Mouse (Mus musculus) embryo, embryonic 10.5 days (tissue): ENCODE measurements around the gene Rreb1.

Experiments used
- DNase-seq: peaks from one replicate; pipeline ENCODE4 v3.0.0-alpha.2; 2015; ENCODE audit warnings: low spot score

Rreb1 gene

DNA sequence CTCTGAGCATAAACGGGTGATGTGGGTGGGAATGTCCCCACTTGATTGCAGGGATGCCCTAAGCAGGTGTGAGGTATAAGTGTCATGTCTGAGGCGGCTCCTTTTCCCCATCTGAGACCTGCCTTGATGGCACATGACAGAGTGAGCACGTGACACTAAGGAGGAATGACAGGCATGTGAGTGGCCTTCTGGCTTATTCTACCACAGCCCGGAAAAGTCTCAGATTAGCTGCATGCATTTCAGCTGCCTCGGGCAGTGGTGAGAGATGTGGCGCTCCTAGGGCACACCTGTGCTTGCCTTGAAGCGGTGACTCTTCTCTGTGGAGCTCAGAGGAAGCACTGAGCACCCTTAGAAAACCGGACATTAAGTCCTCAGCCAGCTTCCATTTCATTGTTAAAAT is 167.2 kb downstream of the Rreb1 start:
- no peak for DNase-seq

DNA sequence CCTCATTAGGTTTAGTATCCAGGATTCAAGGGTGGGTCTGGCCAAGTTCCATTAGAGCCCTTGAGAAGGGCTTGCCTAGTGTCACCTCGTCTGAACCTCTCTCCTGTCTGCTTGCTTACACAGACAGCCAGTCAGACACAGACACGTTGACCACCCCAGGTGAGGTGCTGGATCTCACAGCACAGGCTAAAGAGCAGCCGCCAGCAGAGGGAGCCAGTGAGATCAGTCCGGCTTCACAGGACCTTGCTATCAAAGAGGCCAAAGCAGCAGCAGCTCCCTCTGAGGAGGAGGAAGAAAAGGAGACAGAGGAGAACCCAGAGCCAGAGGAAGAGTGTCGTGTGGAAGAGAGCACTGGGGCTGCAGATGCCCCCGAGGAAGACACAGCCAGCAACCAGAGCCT is 168.5 kb downstream of the Rreb1 start:
- peak; percentile 86 for DNase-seq

DNA sequence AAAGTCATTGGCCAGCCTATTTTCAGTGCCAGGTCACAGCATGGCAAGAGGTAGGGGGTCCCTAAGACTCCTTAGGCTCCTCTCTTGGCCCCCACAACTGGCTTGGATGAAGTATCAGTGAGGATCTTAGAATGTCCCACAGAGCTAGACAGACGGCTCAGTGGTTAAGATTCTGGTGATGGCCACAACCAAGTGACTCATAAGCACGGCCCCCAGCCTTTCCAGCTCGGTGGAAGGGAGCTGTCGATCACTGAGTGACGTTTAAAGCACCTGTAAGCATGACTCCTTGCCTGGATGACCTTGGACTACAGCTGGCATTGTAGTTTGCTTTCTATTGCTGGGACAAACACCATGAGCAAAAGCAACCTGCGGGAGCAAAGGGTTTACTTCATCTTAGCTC is 174.8 kb downstream of the Rreb1 start:
- no peak for DNase-seq

DNA sequence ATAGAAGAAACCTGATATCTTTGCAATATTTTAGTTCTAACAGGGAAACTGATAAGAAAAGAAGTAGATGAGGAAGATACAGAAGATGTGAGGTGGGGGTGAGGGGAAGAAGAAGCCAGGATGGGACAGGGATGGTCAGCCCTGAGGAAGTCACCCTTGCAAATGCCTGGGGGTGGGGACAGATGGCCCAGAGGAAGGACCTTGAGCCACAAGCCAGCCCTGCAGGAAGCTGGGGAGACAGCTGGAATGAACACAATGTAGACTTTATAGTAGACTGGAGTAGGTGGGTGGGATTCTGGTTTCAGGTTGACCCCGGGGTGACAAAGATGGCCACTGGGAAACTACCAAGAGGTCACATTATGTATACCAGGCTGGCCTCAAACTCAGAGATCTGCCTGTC is 176.1 kb downstream of the Rreb1 start:
- DNase-seq, result no peak

DNA sequence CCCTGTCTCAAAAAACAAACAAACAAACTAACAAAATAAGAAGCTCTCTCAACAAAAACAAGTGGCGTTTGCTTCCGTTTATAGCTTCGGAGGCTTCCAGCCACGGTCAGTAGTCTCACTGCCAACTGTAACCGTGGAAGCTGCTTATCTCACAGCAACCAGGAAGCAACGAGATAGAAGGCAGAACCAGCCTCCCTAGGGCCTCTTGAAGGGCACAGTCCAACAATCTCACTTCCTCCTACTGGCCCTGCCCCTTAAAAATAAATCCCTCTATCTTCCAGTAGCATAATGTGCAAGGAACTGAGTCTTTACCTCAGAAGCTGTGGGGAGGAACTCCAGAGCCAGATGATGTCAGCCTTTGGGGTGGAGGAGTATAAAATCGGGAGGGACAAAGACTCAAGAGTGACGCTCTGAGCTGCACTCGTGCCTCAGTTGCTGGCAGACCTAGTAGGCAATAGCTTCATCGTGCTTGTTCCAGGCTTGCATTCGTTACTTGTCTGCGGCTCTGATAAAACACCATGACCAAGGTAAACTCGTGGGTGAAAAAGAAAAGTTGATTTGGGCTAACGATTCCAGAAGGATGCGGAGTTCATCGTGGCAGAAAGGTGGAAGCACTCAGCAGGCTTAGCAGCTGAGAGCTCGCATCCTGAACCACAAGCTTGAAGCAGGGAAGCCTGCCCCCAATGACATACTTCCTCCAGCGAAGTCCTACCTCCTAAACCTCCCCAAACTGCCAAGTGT is 180.5 kb downstream of the Rreb1 start:
- no peak for DNase-seq

DNA sequence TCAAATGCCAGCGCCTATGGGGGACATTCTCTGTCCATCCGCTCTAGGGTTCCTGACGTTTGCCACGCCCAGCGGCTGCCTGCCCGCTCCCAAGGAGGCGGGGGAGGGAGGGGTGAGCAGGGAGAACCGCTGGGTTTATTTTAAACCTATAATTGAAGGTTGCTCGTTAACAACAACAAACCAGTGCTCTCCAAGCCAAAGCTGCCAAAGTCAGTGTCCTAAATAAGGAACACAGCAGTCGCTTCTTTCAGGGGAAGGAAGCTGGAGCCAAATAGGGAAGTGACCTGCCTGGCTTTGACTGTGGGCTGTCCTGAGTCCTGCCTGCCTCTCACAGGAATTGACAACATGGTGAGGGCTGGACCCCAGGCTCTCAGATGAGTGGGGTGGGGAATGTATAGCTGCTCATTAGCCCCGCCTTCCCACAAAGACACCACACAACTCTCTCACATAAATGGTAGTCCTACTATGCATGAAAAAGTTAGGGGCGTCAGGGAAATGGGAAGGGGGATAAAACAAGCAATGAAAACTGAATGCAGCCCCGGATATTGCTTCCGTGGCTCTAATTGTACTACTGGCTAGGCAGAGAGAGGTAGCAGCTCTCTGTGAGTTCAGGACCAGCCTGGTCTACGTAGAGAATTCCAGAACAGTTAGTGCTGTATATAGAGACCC is 181.2 kb downstream of the Rreb1 start:
- no peak for DNase-seq

DNA sequence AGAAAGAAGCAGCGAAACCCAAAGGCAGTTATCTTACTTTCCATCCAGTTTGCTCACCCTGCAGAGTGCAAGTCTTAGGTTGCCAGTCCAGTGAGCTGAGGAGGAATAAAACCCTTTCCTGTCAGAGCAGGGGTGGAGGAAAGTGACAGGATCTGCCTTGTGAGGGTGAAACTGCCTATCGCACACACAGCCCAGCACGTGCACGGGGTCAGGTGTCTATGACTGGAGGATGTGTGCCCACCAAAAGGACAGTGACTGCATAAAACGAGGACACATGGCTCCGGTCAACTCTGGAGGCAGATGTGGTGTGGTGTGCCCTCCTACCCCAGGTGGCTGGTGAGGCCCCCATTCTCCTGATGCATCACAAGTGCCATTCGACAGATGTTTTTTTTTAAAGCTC is 181.7 kb downstream of the Rreb1 start:
- no peak for DNase-seq

DNA sequence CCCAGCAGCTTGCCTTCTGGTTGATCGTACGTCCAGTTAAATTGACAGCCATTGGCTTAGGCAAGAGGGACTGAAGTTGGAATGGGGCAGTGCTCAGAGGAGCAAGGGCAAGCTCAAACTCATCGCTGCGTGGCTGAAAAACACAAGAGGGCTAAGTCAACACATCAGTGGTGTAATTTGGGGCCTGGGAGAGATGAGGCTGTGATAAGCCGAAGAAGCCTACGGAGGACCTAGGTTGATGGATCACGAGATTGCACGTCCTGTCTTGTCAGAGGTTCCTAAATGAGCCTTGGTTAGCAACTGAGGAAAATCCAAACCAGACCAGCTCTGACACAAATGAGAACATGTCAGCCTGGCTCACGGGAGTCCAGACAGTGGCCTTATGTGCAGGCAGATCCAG is 184.3 kb downstream of the Rreb1 start:
- no peak for DNase-seq

DNA sequence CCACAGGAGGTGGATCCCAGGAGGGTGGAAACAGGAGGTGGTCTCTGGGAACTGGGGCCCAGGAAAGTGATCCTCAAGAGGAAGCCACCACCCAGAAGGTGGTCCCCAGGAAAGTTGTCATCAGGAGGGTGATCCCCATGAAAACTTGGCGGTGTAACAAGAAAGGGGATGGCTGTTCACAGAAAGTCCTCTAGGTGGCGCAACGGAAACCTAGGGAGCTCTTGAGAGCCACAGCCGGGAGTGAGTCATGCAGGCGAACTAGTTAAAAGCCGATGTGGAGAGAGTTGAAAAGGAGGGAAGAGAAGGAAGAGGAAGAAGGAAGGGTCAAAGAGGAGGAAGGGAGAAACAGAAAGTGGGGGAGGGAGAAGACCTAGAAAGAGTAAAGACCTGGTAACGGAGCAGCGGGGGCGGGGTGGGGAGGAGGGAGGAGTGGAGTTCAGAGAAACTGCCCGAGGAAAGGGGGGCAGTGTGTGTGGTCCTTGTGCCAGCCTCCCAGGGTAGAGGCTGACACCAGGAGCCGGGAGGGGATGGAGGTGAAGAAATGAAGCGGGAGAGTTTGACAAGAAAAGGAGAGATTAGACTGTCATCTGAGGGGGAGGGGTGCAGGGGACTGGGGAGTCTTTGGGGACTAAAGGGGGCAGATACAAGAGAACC is 185.3 kb downstream of the Rreb1 start:
- peak; percentile 96 for DNase-seq

DNA sequence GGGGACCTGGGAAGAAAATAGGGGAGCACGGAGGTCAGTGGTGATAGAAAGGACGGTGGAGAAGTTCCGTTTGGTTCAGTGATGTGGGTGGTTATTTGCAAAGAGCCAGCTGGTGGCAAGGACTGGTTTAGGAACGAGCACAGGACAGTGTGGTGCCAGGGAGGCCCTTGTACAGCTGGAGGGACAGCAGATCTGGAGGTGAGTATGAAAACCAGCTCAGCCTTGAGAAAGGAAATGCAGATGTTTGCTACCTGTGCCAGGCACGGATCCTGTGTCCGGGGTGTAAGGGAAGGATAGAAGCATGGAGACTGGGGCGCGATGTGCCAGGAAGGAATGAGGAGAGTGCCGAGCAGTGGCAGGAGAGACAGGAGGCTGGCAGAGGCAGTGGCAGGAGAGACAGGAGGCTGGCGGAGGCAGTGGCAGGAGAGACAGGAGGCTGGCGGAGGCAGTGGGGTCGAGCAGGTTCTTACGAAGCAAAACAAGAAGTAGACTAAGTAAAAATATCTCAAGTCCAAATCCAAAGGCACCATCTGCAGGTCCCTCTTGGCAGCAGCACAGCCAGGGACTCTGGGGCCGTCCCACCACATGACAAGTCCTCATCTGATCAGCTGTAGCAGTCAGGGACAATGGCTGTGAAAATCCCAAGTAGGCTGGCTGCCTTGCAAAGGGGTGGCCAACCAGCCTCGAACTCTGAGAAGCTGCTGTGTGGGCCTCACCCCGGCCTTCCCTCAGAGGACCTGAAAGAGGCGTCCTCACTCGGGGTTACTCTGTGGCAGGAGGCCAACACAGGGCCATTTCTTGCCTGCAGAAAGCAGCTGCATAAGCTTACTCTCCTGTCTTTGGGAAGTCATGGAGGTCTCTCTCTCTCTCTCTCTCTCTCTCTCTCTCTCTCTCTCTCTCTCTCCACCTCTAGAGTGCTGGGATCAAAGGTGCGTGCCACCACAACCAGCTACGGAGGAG is 186.2 kb downstream of the Rreb1 start:
- DNase-seq, result no peak

DNA sequence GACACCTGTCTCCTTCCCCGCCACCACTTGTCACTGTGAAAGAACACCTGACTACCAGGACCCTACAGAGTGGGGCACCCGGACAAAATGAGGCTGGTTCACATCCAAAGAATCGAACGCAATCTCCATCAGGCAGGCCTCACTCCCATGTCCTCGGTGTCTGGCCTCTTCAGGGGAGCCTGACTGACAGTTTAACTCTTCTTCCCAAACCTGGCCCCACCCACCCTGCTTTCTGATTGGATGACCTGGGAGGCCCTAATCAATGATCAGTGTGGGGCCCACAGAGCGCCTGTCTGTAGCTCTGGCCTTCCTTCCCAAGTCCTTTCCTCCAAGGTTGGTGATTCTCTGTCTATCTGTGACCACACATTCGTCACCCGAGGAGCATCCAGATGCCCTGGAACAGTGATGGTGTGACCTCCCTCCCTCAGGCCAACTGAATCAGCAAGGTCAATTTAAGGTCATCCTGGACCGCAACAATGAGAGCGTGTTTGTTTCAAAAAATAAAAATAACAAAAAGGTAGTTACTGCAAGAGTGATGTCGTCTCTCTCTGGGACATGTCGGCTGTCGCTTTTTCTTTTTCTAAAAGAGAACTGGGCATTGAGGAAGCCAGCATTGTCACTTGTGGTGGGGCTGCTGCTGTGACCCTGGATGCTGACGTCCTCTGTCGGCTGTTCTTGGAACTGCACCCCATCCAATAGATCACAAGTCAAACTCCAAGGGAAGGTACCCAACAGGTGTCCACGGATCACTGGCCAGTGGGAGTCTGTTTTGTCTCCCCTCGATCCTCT is 187.1 kb downstream of the Rreb1 start:
- peak; percentile 73 for DNase-seq

DNA sequence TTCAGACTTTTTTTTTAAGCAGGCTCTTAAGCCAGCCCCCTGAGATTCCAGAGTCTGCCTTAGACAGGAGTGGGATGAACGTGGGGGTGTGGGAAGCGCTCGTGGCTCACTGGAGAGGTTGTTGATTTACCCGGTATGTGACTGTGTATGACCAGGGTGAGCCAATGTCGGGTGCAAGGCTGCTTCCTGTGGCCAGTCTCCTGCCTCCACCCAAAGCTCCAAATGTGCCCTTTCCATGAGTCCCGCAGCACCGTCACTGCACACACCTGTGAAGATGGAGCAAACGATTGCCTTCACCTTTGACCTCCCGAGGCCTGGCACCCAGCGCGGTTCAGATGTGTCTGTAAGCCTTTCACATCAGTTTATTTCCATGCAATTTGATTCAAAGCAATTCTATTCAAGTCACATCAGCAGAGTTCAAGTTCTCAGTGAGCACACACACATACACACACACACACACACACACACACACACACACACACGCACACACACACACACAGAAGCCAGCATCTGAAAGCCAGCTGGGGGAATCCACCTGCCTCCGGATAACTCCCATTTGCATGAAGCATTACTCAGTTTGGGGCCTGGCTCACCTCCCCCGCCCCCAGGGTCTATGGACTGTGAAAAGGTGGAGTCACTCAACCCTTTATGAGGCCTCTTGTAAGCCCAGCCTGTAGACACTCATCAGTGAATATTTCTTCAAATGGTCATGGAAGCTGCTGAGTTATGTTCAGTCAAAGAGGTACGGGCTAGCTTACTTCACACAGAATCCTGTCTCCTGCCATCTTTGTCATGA is 188.3 kb downstream of the Rreb1 start:
- peak; percentile 23 for DNase-seq

DNA sequence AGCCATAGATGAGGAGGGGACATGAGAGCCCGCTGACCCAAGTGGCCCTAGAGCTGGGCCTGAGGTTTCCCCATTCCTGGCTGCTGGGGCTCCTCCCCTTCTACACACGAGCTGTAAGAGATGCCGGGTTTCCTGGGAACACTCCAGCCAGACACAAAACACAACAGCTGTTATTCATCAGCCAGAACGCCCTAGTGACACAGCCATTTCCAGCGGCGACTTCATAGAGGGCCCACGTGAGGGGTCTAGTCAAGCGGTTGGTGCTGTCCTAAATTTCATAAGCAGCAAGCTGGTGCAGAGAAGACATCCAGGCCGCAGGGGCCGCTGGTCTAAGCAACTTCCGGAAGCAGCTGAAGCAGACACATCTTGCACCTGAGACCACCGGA is 188.8 kb downstream of the Rreb1 start:
- DNase-seq, result peak; percentile 70

DNA sequence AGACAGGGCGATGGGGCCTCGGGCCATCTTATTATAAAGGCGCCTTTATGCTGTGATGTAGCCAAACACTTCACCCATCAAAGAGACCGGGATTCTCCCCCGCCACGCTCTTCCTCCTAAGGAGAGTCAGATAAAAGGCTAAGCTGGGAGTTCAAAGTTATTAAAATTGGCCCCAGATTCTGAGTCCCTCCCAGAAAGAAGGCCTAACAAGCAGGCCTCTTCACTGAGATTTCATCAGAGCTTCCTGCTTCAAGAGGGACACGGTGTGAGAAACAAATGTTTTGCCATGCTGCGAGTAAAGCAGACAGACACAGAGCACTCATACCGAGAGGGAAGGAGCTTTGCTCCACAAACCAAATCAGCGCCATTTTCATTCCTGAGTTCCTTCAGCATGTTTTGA is 189.4 kb downstream of the Rreb1 start:
- peak; percentile 32 for DNase-seq

DNA sequence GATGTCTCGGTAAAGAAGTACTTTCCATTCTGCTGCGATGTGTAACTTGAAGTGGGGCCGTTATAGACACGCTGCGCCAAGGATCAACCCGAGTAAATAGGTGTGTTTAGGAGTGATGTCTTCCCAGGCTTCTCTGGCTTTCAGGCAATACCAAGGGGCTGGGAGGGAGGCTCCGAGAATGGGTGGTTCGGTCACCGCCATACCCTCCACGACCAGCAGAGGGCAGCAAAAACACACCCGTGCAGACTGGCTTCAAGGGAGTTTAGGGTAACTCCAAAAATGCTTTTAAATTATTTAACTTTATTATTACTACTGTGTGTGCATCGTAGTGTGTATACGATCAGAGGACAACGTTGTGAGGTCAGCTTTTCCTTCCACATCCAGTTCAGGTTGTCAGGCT is 191.1 kb downstream of the Rreb1 start:
- DNase-seq, result peak; percentile 89

DNA sequence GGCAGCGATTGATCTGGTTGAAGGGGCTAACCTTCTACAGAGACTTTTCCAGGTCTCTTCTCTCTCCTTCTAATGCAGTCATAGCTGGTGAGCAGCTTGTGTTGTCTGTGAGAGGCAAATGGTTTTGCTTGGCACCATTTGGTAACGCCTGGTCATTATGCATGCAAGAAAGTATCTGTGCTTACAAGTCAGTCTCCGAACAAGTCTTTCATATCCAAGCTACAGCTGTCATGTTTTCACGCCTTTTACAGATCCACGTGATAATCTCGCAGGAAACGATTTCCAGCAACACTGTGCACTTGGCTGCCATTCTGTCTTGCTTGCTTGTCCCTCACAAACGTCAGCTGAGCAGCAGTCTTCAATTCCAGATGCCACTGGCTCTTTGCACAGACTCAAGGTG is 191.8 kb downstream of the Rreb1 start:
- no peak for DNase-seq

DNA sequence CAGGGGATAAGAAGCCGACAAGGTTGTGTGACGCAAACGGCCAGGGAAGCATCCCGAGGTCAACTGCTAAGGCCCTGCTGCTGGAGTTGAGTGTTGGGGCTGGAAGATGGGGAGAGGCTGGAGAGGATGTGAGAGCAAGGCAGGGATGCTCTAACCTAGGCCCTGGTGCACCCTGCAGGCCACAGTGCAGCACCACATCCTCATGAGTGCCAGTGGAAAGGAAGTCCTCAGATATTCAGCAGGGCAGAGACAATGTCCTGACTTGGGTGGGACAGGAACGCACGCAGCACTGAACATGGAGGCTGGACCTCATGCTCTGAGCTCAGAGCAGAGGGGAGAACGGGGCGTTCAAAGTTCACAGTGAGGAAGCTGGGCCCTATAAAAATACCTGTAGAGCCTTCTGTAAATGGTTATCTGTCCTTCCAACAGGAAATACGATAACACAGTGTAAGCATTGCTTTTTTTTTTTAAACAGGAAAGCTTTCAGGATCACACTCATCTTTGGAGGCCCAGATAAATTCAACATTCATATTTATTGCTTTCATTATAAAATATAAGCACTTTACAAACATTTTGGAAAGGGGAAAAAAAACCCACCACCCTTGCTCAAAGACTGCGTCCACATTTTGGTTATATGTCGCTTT is 192.8 kb downstream of the Rreb1 start:
- DNase-seq, result no peak

DNA sequence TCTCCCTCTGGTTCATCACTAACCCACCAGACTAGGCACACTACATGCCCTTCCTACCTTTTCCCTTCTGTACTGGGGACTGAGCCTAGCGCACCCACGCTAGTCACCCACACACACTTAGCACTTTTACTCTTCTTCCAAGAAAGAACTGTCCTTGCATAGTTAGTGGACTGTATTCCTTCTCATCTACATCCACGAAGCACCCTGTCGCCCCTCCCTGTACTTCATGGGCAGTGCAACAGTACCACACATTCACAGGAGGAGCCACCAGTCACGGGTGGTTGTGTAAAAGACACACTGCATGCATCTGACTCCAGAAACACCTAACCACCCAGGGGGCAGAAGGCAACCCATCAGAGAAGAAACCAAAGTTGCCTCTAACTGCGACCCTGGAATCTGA is 195.8 kb downstream of the Rreb1 start:
- DNase-seq, result no peak

DNA sequence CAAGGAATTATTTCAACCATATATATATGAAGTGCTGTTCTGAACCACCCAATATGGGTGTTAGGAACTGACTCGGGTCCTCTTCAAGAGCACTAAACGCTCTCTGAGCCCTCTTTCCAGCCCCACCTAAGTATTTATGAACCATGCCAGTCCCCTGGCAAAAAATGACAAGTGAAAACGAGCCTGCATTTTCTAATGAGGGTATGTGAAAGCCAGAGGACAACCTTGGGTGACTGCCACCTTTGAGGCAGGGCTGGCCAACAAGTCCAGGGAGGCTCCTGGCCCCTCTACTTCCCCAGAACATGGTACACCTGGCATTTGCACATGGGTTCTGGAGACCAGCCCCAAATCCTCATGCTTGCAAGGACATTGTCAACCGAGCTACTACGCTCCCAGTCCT is 196.5 kb downstream of the Rreb1 start:
- DNase-seq, result no peak

DNA sequence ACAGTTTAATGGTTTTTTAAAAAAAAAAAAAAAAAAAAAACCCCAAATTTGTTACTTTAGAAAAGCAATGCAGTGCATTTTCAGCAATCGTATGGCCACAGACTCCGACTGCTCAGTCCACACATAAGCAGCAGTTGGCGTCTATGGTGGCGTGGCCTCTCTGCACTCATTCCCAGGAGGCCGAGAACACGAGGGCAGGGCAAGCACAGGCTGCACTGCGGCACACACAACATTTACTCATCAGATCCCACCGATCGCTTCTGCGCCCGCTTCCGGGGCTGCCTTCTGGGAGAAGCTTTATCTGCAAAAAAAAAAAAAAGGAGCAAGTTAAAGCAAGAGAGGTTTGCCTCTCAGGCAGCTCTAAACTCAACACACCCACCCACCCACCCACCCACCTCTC is 201.3 kb downstream of the Rreb1 start:
- DNase-seq, result no peak
